Mouse (Mus musculus): Measurements from ENCODE around the gene St8sia2. TPM values are rescaled to one million over a fixed set of nuclear protein-coding genes. Genes with fewer than 3 reads are reported as not detected.

St8sia2 gene
- polyA plus RNA-seq (2015; fragmentation: Nextera tagmentation; extraction: Ambion mirVana): 10.3 and 11.7 TPM in 2 replicates

DNA sequence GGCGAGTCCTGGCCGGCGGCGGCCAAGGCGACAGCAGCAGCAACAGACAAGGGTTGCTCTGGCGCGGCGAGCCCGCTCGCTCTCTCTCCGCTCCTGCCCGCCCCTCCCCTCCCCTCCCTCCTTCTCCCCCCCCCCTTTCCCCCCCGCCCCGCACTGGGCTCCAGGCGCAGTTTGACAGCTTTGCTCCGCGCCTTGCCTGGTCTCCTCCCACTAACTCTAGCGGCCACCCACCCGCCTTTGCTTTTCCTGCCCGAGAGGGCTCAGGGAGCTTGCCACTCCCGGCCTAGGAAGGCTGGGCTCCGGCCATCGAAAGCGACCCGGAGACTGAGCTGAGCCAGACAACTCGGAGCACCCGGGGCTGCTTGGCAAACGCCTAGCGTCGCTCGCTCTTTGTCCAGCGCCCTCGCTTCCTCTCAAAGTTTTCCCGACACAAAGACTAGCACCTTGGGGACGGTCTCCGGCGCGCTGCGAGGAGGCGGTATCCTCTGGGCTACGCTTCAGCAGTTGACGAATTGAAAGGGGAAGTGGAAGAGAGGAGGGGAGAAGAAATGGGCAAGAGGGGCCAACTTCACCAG, at the start of gene St8sia2:
TSS of gene St8sia2 (minus strand) at position 90 of the 575 bp plus-strand sequence.
- H3K4me1 ChIP-seq: peaks cover 26% of the 10 kb centered on the region
- H3K9ac ChIP-seq: peak within 1 kb of the TSS; percentile 72
- H3K4me2 ChIP-seq: peak within 1 kb of the TSS; percentile 81
- H3K27me3 ChIP-seq: peaks cover 28% of the 10 kb centered on the region
- peak; percentile 91 for ATAC-seq (replicated peaks; ENCODE audit: low FRiP score)
- H3K27ac ChIP-seq: peak within 1 kb of the TSS; percentile 80
- no peaks in the 10 kb centered on the region for H3K9me3 ChIP-seq (replicated peaks)
- no peaks in the 10 kb centered on the region for H3K36me3 ChIP-seq
- H3K4me3 ChIP-seq (replicated peaks): peak within 1 kb of the TSS; percentile 62
- WGBS: under 1% methylated on average over 36 of the region's 42 CpGs

DNA sequence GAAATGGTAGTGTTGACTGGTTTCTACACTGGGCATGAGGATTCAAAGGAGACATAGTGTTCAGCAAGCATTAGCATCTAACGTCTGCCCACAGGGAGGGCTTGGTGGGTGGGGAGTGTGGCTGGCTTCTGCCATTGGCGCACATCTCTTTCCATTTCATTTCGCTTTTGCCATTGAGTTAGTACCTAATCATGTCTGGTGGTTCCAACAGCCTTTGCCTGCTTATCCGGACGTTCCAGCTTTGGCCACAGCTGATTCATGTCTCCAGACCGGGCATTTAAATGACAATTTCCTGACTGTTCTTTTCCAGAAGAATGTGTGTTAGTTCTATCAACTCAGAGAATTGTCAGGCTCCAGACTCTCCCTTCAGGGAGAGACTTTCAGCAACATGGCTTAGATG, 47.6 kb upstream of the St8sia2 start:
- WGBS: 82% methylated on average over 6 of the region's 6 CpGs
- Histone ChIP-seq H3K9ac (no peak overlapping the region), H3K36me3 (no peaks in the 10 kb centered on the region), H3K4me2 (no peak overlapping the region), H3K27me3 (no peaks in the 10 kb centered on the region), H3K4me3 (replicated peaks) (no peak overlapping the region), H3K27ac (peak overlapping the region; percentile 37; the same call in 1 of the 2 replicates), H3K4me1 (peaks cover 31% of the 10 kb centered on the region), H3K9me3 (replicated peaks) (0 out of 2 replicates have a peak, but pooled peaks cover 2% of the 10 kb centered on the region)
- no peak for ATAC-seq (replicated peaks; ENCODE audit: low FRiP score)

DNA sequence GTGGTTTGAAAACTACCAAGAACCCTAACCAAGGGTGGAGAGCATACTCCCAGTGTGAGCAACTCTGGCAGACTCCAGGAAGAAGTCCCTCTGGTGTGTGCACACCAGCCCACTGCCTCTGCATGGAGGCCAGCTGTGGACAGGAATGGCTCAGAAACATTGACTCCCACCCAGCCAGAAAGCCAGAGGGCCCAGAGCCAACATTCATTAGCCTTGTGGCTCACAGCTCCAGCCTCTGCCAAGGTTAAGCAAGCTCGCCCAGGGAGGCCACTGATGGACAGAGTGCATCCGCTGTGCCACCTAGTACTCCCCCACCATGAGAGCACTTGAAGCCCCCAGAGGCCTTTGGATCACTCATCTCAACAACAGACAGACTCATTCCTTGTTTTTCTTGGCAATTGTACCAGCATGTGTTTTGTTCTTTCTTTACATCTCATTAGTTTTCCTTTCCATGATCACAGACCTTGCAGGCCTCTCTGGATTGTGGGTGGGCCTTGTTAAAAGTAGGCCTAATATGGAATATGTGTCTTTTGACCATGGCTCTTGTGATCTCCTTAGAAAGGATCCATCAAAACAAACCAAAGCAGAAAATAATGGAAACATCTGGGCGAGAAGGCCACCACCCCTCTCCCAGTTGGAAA, 46.9 kb upstream of the St8sia2 start:
- H3K4me3 ChIP-seq (replicated peaks): no peak overlapping the region
- H3K36me3 ChIP-seq: no peaks in the 10 kb centered on the region
- no peak overlapping the region for H3K4me2 ChIP-seq
- 0 out of 2 replicates have a peak, but pooled peaks cover 2% of the 10 kb centered on the region for H3K9me3 ChIP-seq (replicated peaks)
- 61% methylated on average over 3 of the region's 3 CpGs for WGBS
- peak; percentile 65 for ATAC-seq (replicated peaks; ENCODE audit: low FRiP score)
- no peak overlapping the region for H3K9ac ChIP-seq
- H3K4me1 ChIP-seq: peaks cover 25% of the 10 kb centered on the region
- H3K27me3 ChIP-seq: no peaks in the 10 kb centered on the region
- H3K27ac ChIP-seq: peak overlapping the region; percentile 39

DNA sequence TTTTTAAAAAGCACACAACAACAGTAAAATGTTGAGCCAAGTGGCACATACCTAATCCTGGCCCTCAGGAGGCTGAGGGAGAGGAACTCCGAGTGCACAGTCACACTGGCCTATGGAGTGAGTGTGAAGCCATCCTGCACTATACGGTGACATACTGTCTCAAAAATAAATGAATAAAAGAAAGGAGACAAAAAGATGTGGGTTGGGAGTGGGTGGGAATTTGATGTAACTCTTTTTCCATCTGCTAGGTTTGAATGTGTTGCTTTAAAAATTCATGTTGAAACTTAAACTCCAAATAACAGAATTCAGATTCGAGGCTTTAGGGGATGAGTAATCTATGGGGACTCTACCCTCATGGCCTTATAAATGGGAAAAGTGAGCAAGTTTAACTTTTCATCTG, 46.2 kb upstream of the St8sia2 start:
- Histone ChIP-seq H3K9ac (no peak overlapping the region), H3K9me3 (replicated peaks) (0 out of 2 replicates have a peak, but pooled peaks cover 2% of the 10 kb centered on the region), H3K4me2 (no peak overlapping the region), H3K36me3 (no peaks in the 10 kb centered on the region), H3K4me1 (peaks cover 17% of the 10 kb centered on the region), H3K27me3 (no peaks in the 10 kb centered on the region), H3K27ac (peak overlapping the region; percentile 39; the same call in 1 of the 2 replicates), H3K4me3 (replicated peaks) (no peak overlapping the region)
- no peak for ATAC-seq (replicated peaks; ENCODE audit: low FRiP score)
- WGBS: 85% methylated on average over 3 of the region's 3 CpGs

DNA sequence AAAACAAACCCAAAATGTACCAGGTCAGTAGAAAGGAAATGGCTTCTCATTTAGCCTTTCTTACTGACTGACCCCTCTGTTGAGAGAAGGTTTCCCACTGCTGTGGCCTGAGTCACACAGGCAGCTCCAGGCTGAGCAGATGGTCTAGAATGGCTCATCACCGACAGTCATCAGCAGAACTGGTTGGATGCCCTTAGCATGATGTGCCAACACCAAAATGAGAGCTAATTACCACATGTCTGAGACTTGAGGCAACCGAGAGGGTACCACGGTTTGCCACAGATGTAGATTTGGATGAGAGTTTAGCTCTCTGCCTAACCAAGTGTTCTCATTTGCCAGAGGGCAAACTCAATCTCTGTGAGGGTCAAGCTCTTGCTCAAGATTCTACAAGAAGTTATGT, 42.3 kb upstream of the St8sia2 start:
- Histone ChIP-seq H3K4me2 (no peak overlapping the region), H3K27me3 (no peaks in the 10 kb centered on the region), H3K9me3 (replicated peaks) (0 out of 2 replicates have a peak, but pooled peaks cover 2% of the 10 kb centered on the region), H3K36me3 (no peaks in the 10 kb centered on the region), H3K9ac (no peak overlapping the region), H3K4me1 (peaks cover 12% of the 10 kb centered on the region), H3K4me3 (replicated peaks) (no peak overlapping the region), H3K27ac (no peak overlapping the region)
- WGBS: 90% methylated on average over 3 of the region's 3 CpGs
- no peak for ATAC-seq (replicated peaks; ENCODE audit: low FRiP score)

DNA sequence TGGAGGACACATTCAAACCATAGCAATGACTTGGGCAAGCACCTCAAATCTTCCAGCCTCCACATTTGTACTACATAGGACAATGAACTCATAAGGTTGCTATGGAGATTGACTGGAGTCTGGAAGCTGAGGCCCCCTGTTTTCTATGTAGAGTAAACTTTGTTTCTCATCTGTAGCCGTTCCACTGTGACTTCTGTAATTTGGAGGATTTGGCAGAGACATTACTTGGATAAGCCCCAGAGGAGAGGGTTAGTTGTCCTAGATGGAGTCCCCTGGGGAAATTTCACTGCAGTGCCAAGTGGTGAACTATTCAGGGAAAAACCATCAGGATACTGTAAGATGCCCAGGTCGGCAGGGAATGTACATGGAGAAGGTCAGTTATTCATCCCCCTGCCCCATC, 34.1 kb upstream of the St8sia2 start:
- Histone ChIP-seq H3K27ac (no peak overlapping the region), H3K27me3 (no peaks in the 10 kb centered on the region), H3K4me3 (replicated peaks) (no peak overlapping the region), H3K9ac (no peak overlapping the region), H3K4me2 (no peak overlapping the region), H3K36me3 (no peaks in the 10 kb centered on the region), H3K9me3 (replicated peaks) (no peaks in the 10 kb centered on the region), H3K4me1 (peaks cover 11% of the 10 kb centered on the region)
- WGBS: 84% methylated on average over 2 of the region's 2 CpGs
- no peak for ATAC-seq (replicated peaks; ENCODE audit: low FRiP score)

DNA sequence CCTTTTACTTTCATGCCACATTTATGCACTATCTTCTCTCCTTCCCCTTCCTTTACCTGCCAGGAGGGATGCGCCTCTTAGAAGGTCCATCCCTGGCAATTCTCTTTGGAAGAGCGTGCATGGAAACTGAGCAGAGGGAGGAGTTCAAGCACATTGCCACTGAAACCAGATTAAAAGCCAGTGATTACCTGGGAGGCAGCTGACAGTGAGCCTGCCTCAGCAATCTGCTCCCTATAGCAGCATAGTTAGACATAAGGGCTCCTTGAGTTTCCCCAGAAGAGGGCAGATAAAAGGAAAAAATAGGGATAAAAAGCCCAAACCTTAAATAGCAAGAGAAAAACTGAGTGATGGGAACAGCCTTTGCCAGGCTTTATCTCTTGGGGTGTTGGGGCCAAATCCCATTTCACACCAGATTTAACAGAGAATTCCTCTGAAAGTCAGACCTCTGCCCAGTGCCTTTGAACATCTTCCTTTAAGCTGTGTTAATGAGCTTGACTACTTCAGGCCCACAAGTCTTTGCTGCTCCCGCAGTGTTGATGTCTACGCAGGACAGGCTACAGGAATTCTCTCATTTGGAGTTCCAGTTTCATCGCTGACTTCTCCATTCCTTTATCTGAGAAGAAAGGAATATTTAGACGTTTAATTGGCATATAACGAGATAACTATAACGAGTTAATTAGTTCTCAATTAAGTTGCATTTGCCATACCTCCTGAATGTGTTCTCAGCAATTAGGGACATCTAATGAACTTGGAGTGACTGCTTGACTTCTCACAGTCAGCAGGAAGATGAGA, 31.9 kb upstream of the St8sia2 start:
- no peak overlapping the region for H3K4me2 ChIP-seq
- H3K9me3 ChIP-seq (replicated peaks): no peaks in the 10 kb centered on the region
- no peaks in the 10 kb centered on the region for H3K27me3 ChIP-seq
- no peak overlapping the region for H3K27ac ChIP-seq
- no peak overlapping the region for H3K4me3 ChIP-seq (replicated peaks)
- H3K36me3 ChIP-seq: no peaks in the 10 kb centered on the region
- peaks cover 19% of the 10 kb centered on the region for H3K4me1 ChIP-seq
- no peak overlapping the region for H3K9ac ChIP-seq
- WGBS: 86% methylated on average over 8 of the region's 8 CpGs
- no peak for ATAC-seq (replicated peaks; ENCODE audit: low FRiP score)

DNA sequence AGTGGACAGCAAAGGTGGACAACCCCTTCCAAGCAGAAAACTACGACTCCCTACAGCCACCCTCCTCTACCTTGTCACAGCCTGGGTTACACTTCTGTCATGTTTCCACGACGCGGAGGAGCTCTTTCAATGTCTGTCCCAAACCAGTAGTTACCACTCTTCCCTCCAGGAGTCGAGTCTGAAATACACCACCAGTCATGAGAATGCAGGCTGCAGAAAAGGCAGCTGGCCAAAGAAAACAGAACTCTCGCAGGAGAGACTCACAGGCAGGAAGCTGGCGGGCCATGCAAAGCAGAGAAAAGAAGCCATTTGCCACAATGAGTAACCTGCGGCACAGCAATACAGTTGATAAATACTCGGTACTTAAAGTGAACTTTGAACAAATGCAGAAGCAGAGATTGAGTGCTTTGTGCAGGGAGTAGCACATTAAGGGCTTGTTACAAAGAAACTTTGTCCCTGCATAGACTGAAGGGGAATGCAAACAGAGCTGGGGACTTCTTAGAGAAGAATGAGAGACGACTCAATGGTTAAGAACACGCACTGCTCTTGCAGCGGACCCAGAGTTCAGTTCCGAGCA, 30.2 kb upstream of the St8sia2 start:
- H3K27me3 ChIP-seq: no peaks in the 10 kb centered on the region
- H3K9ac ChIP-seq: no peak overlapping the region
- no peak overlapping the region for H3K4me3 ChIP-seq (replicated peaks)
- peak; percentile 73 for ATAC-seq (replicated peaks; ENCODE audit: low FRiP score)
- peak overlapping the region; percentile 20; the same call in 1 of the 2 replicates for H3K4me2 ChIP-seq
- H3K9me3 ChIP-seq (replicated peaks): no peaks in the 10 kb centered on the region
- H3K27ac ChIP-seq: peak overlapping the region; percentile 32
- no peaks in the 10 kb centered on the region for H3K36me3 ChIP-seq
- peaks cover 22% of the 10 kb centered on the region for H3K4me1 ChIP-seq
- WGBS: 34% methylated on average over 13 of the region's 13 CpGs

DNA sequence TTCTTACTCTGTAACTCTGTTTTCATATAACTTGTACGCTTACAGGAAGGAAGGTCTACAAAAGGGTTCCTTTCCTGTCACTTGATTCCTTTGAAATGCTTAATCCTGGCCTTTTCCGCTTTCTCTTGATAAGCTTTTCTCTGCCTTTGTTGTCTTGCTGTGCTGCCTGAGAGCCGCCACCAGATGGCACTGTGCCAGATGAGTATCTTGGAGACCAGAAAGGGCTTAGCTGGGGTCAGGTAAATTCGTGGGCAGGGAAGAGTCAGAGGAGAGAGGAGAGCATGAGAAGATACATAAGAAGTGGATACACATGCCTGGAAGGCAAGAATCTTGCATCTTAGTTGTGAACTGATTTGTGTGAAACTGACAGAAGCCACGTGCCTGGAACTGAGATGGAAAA, 11.5 kb upstream of the St8sia2 start:
- Histone ChIP-seq H3K27ac (no peak overlapping the region), H3K9me3 (replicated peaks) (no peaks in the 10 kb centered on the region), H3K36me3 (no peaks in the 10 kb centered on the region), H3K4me2 (no peak overlapping the region), H3K9ac (no peak overlapping the region), H3K27me3 (0 out of 2 replicates have a peak, but pooled peaks cover under 1% of the 10 kb centered on the region), H3K4me1 (no peaks in the 10 kb centered on the region), H3K4me3 (replicated peaks) (no peak overlapping the region)
- ATAC-seq (replicated peaks; ENCODE audit: low FRiP score): no peak; the same call in 1 of the 2 replicates
- 27% methylated on average over 5 of the region's 5 CpGs for WGBS

DNA sequence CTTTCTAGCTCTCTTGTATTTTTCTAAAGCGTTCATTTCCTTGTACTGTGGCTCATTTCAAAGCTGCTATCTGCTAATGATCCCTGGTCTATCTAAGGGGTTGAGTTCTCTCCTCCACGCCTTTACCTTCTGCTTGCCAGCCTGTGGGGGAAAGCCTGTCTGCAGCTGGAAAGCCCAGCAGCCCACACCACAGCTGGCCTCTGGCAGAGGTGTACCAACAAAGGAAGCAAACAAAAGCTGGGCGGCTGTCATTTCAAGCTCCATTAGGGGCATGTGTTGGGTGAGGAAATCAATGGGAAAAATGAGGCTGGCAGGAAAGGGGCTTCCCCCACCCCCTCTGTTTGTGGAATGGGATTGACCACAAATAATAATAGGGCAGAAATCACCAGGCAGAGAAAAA, 10.7 kb upstream of the St8sia2 start:
- WGBS: 79% methylated on average over 3 of the region's 3 CpGs
- H3K36me3 ChIP-seq: no peaks in the 10 kb centered on the region
- H3K27ac ChIP-seq: no peak overlapping the region
- H3K4me1 ChIP-seq: no peaks in the 10 kb centered on the region
- H3K9me3 ChIP-seq (replicated peaks): no peaks in the 10 kb centered on the region
- no peak overlapping the region for H3K4me3 ChIP-seq (replicated peaks)
- ATAC-seq (replicated peaks; ENCODE audit: low FRiP score): no peak
- H3K27me3 ChIP-seq: 0 out of 2 replicates have a peak, but pooled peaks cover 3% of the 10 kb centered on the region
- no peak overlapping the region for H3K9ac ChIP-seq
- H3K4me2 ChIP-seq: no peak overlapping the region

DNA sequence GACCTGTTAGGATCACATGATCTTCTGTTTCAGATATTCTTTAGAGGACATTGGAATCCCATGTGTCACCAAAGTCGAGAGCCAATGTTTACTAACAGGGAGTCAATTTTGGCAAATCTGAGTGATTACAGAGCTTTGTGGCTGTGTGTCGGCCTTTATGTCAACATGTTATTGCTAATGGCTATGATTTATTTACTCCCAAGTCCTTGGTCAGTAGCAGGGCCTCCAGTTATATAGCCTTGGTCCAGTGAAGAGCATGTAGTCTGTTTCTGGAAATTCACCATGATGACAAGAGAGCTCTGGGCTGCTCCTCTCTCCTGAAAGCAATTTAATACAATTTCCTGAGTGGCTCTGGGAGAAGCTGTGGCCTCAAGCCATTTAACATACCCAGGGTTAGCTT, 9.1 kb upstream of the St8sia2 start:
- no peak overlapping the region for H3K27ac ChIP-seq
- H3K36me3 ChIP-seq: no peaks in the 10 kb centered on the region
- no peaks in the 10 kb centered on the region for H3K9me3 ChIP-seq (replicated peaks)
- 43% methylated on average over 2 of the region's 2 CpGs for WGBS
- 0 out of 2 replicates have a peak, but pooled peaks cover 8% of the 10 kb centered on the region for H3K27me3 ChIP-seq
- no peak overlapping the region for H3K9ac ChIP-seq
- no peak overlapping the region for H3K4me3 ChIP-seq (replicated peaks)
- ATAC-seq (replicated peaks; ENCODE audit: low FRiP score): no peak
- no peaks in the 10 kb centered on the region for H3K4me1 ChIP-seq
- no peak overlapping the region for H3K4me2 ChIP-seq

DNA sequence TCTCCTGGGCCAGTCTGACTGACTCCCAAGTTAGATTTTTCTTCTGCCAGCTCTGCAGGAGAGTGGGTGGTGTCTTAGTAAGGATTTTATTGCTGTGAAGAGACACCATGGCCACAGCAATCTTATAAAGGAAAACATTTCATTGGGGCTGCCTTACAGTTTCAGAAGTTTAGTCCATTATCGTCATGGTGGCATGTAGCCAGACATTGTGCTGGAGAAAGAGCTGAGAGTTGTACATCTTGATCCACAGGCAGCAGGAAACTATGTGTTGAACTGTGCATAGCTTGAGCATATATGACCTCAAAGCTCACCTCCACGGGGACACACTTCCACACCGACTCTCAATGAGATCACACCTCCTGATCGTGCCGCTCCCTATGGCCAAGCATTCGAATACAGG, 8.3 kb upstream of the St8sia2 start:
- 75% methylated on average over 6 of the region's 6 CpGs for WGBS
- Histone ChIP-seq H3K4me1 (no peaks in the 10 kb centered on the region), H3K36me3 (no peaks in the 10 kb centered on the region), H3K4me2 (no peak overlapping the region), H3K9ac (no peak overlapping the region), H3K27me3 (0 out of 2 replicates have a peak, but pooled peaks cover 8% of the 10 kb centered on the region), H3K27ac (no peak overlapping the region), H3K9me3 (replicated peaks) (no peaks in the 10 kb centered on the region), H3K4me3 (replicated peaks) (no peak overlapping the region)
- ATAC-seq (replicated peaks; ENCODE audit: low FRiP score): no peak
